Mouse (Mus musculus): ENCODE measurements around the gene Lhx2.

DNA sequence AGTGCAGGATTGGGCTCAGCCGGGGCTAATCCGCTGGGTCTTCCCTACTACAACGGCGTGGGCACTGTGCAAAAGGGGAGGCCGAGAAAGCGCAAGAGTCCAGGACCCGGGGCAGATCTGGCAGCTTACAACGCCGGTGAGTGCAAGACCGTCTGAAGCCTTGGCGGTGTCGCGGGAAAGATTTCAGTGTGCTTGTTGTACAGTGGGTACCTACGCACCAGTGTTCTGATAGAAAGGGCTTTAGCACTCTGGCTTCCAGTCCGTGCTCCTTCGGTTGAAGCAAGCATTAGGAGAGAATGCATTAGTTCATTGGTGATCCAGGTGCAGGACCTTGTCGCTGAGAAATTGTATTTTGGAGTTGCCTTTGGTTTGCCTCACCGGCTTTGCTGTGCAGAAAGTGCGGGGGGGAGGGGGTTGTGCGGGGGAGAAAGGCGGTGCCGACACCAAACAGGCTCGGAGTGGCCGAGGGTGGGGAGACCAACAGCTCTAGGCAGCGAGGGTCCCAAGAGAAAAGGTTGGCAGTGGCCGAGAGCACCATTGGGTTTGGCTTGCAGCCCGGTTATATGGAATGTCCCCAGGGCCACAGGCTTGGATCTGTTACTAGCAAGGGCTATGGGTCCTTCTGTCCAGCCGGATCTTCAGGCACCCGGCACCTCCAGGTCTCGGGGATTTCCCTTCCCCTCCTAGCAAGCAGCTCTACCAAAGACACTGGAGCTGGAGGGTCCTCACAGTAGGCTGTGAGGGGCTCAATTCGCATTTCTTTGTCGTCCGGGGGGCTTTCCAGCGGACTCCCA is 15.8 kb downstream of the Lhx2 start:
- TF ChIP-seq POLR2A (IDR thresholded peaks at IDR 0.05; ENCODE audit: extremely low read depth, insufficient read depth, low read length) (no peak), CTCF (IDR thresholded peaks at IDR 0.05; ENCODE audit: extremely low read depth, insufficient read depth, low read length) (no peak)
